Mouse (Mus musculus): ENCODE data around the gene Ube2l6.

DNA sequence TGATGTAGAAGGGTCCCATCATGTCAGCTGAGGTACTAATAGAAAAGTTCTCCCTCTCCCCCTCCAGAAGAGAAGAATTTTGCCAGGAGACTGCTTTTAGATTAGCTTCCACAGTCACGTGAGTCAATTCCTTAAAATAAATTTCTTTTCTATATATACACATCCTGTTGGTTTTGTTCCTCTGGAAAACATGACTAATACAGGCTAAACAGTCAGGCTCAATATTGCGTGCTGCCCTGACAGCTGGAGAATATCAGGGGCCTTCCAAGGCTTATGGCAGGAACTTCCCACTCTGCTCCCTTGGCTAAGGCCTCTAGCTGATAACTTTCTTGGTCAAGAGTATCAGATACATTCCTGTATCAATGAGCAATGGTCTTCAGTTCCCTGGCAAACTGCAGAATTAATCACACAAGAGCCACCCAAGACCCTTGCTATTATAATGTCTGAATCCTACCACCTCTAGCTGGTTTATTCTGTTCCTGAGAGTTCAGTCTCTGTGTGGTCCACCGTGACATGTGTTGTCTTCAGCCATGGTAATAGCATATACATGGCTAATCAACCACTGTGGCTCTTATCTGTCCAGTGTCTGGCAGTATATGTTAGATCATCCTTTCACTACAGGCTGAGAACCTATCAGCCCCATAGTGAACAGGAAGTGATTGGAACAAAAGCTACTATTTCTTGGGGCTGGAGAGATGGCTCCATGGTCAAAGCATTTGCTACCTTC, 14.6 kb upstream of the Ube2l6 start:
- TF ChIP-seq CTCF (IDR thresholded peaks at IDR 0.05; ENCODE audit: low read depth, low read length) = no peak
- TF ChIP-seq POLR2A (IDR thresholded peaks at IDR 0.05; ENCODE audit: borderline replicate concordance, low read depth, low read length) = no peak

All from bone marrow macrophage, adult 2 months (primary cell).